Mouse (Mus musculus): Measurements from ENCODE around the gene Mcu.

Gene Mcu

DNA sequence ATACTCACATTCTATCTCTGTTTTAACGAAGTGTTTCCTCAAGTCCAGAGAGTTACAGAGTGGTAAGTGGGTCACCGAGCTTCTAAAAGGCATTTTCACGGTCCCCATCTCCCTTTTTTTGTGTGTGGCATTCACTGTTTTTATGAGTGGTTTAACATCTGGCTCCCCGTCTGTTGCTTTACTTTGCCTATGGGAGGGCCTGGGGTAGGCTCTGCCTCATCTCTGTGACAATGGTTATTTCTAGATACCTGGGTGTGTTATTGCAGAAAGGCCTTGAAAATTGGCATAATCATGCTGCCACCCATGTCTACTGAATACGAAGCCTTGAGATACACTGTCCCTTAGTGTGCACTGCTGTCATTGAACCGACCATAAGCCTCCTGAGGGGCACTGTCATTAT is 84.2 kb downstream of the Mcu start:
- DNase-seq (ENCODE audit: low spot score), result no peak

DNA sequence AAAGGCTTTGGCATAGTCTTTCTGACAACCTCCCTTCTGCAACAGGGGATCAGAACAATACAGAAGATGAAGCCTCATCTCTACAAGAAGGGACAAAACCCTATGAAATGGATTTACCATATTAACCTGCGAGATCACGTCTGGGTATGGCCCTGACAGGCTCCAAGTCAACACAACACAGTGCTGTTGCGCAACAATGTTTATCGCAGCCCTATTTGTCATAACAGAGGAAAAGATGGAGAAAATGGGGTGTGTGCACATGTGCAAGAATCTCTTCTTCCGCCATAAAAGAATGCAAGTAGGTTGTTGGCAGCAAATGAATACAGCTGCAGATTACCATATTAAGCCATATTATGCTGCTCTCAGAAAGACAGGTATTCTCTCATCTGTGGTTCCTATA is 88.7 kb downstream of the Mcu start:
- DNase-seq (ENCODE audit: low spot score), result no peak

DNA sequence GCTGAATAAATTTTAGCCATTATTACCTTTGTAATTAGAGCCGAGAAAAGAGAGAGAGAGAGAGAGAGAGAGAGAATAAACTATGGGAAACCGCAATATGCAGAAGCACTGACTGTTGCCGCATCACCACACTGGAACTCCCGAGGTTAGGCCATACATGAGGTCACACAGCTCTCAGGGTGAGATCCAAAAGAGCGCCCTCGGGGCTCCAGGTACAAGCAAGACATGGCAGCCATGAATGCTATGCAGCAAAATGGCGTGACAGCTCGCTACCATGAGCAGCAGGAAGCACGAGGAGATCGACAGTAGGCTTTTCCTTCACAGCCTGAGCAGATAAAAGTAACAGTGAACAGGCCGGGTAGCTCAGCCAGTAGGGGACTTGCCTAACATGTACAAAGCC is 89.2 kb downstream of the Mcu start:
- DNase-seq (ENCODE audit: low spot score), result no peak

DNA sequence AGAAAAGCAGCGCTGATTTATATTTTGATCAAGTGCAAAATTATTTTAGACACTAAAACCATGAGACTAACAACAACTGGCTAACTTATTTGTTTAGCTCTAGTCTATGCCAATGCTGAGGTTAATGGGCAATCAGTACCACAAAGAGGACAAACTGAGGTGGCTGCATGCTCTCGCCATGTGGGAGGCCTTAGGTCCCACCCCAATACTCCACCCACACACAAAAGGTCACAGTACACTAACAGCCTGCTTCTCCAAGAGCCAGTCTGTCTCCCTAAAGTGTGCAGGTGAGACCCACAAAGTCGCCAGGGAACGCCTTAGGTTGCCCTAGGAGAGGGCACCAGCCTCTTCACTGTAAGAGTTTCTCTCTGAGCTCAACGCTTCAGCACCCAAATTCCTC is 91.8 kb downstream of the Mcu start:
- DNase-seq (ENCODE audit: low spot score), result no peak

DNA sequence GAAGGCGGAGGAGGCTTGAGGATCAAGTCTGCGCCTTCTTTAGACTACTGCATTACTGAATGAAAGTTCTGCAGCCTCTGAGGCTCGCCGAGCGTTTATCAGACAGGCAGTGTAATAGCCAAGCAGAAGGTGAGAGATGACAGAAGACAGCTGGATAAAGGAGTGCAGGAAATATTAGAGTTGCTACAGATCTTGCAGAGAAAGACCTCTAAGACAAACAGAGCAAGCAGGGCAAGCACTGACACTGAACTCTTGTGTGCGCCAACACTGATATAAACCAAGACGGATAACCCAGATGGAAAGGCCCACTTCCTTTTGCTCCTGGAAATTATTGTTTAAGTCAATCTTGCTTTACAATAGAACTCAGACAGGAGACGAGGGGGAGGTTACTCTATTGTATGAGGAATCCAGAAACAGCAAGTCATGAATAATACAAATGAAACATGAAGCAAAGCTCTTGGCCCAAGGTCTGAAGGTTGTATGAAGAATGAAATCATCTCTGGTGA is 92.6 kb downstream of the Mcu start:
- no peak for DNase-seq (ENCODE audit: low spot score)

GRCm38 (mm10) chr10:59520701-59521100 is 95.8 kb downstream of the Mcu start:
- DNase-seq (ENCODE audit: low spot score), result no peak

DNA sequence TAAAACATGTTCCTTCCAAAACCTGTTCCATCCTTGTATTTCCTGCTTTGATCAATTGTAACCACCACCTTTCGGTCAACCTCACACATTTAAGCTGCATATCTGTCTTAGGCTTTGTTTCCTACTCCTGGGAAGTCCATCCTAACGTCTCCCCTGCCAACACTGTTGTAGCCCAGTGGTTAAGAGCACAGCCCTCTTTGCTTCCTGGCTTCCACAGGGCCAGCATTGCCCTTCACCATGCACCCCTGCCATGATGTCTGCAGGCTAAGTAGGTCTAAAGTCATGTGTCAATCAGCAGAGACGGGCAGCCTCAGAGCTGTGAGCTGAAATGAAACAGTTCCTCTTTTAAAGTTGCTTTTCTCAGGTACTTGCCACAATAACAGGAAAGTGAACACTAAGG is 97.1 kb downstream of the Mcu start:
- no peak for DNase-seq (ENCODE audit: low spot score)

DNA sequence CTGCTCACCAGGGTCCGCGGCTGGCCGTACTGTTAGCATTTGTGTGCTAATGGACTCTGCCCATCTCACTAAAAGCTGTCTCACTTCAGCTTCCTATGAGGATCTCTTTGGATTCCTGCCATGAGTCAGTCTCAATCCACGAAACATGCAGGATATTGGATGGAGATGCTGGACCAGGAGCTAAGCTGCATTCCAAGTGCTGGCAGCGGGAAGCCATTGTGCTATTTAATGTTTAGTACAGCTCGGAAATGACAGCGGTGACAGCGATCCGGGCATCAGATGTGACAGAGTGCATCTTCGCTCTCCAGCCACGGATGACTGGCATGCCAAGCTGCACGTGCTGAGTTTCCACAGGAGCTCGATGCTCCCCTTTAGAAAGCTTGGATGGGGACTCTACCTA is 99.3 kb downstream of the Mcu start:
- no peak for DNase-seq (ENCODE audit: low spot score)

GRCm38 (mm10) chr10:59514739-59515464 is 101.6 kb downstream of the Mcu start:
- DNase-seq (ENCODE audit: low spot score), result no peak

DNA sequence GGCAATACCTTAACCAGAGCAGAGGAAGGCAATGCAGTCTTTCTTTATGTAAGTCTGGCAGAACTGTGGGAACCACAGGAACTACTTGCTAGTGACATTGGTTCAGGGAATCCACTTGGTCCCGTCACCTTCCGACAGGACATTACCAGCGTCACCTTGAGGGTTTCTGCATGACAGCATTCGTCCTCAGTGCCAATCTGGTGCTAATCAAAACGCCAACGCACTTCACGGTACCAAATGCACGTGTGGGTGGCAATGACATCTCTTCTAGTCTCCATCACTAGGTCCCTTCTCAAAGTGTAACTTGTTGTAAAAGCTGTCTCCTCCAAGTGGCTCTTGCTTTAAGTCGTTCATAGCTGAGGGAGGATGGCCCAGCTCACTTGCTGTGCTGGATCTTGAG is 104.3 kb downstream of the Mcu start:
- no peak for DNase-seq (ENCODE audit: low spot score)

DNA sequence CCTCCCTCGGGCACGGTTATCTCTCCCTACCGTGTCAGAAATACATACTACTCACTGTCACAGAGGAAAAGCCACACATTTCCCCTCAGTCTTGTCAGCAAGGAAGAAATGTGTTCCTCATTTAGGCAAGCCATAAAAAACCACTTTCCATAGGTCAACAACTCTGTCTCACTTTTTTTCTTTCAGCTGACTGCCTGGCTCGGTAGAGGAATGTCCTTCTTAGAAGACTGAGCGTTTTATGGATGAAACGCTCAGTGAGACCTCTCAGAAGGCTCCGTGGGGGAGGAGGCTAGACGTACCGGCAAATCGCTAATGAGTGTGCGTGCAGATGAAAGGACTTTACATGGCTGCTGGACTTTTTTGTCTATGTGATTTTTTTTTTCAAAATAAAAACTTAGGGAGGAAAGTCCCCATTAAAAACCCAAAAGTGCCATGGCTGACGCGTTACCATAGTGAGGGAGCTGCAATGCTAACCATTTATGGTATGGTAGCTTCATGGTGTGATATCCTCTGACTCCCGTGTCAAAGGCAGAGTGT is 105.0 kb downstream of the Mcu start:
- peak; percentile 58 for DNase-seq (ENCODE audit: low spot score)

DNA sequence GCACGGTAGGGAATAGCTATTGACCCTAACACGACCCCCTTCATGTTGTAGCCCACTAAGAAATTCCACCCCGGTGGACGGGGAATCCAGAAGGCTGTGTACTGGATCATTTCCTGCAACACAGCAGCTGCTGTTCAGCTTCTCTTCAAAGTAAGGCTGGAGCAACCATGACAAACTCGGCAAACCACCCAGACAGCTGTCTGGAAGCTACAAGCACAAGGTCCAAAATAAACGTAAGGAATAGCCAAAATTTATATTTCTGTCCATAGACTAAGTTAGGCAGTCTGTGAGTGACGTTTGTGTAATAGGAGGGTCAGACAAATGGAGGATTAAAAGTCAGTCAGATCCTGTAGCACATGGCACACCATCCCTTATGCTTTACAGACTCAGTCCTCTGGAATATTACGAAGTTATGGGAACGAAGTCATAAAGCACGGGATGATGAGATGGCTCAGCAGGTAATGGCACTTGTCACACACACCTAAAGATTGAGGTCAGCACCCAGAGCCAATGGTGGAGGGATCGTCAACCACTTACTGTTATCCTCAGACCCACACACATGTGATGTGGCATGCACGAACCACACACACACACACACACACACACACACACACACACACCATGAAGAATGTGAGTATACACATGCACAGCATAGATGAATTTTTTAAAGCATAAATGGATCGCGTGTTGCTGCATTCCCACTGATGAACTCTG is 105.6 kb downstream of the Mcu start:
- DNase-seq (ENCODE audit: low spot score), result no peak

DNA sequence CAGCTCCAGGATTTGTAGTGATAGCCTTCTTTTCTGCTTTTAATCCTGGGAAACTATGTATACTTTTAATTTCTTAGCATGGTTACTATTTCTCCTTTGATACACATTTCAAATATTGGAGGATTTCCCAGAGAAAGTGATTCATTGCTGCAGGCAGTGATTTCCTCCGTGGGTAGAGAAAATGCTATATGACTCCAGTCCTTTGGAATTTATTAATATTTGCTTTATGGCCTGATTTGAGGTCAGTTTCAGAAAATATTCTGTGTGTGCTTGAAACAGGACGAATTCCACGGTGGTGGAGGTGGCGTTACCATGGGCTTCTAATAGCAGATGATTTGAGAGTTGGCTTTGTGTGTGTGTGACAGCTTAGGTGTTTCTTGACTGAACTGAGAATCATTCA is 107.3 kb downstream of the Mcu start:
- DNase-seq (ENCODE audit: low spot score), result no peak

DNA sequence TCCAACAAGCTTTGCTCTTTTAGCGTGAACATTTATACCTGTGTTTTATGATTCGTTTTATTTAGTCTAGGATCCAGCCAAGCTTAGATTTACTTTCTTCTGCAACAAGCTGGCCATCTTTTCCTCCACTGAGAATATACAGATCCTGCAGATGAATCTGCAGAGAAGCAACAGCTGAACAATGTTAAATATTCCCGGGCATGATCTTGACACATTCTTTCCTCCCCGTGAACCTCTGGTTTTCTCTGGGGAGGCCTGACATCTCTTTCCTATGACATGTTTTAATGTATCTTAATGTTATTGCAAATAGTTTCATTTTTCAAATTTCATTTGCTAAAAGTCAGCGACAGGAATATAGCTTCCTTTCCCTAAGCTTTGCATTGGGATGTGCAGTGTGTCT is 109.8 kb downstream of the Mcu start:
- DNase-seq (ENCODE audit: low spot score), result no peak

GRCm38 (mm10) chr10:59504291-59504690 is 112.2 kb downstream of the Mcu start:
- no peak for DNase-seq (ENCODE audit: low spot score)

DNA sequence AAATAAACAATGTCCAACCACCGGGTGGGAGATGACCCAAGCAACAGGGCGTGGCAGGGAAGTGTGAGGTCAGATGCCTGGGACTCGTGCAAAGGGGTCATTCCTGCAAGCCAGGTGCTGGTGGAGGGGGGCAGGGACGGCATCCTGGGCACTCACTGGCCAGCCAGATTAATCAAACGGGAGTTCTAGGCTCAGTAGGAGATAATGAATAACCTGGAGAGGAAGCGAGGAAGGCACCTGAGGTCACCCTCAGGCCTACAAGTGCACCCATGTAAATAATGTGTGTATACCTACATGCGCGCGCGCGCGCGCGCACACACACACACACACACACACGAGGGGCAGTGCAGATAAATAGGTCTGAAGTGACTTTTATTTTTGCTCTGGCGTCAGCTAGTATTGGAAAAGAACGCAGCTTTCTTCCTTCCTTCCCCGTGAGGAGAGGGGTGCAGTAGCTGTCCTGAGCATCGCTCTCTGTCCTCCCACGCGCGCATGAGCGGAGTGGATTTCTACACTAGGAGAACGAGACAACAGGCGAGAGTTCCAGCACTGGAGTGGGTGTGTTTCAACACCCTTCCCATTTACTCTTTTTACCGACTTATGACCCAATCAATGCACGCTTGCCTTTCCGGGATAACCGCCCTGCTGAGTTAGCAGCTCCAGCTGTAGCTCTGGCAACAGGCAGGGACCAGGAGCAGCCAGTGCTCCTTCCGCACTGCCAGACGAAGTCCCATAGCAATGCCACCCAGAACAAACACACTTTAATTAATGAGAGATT is 112.9 kb downstream of the Mcu start:
- peak; percentile 42 for DNase-seq (ENCODE audit: low spot score)

GRCm38 (mm10) chr10:59502381-59502780 is 114.1 kb downstream of the Mcu start:
- DNase-seq (ENCODE audit: low spot score), result no peak

GRCm38 (mm10) chr10:59501761-59502160 is 114.7 kb downstream of the Mcu start:
- DNase-seq (ENCODE audit: low spot score), result no peak

- no peak for DNase-seq (ENCODE audit: low spot score)
Measured at GRCm38 (mm10) chr10:59500225-59500624, 116.3 kb downstream of the Mcu start.

GRCm38 (mm10) chr10:59497019-59497418 is 119.5 kb downstream of the Mcu start:
- DNase-seq (ENCODE audit: low spot score), result no peak

DNA sequence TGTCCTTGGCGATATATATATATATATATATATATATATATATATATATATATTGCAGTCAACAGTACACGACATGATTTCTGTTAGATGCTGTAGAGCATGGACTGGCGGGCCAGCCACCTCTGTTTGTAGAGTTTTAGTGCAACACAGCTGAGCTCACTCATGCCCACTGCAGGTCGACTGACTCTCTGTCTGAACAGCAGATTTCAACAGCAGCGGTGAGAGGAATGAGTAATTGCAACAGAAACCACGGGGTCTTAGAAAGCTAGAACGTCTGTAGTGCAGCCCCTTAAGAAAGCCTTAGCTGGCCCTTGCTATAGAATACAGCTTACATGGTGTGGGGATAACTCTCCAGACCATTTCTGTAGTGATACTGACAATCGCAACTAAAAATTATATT is 121.6 kb downstream of the Mcu start:
- DNase-seq (ENCODE audit: low spot score), result no peak

DNA sequence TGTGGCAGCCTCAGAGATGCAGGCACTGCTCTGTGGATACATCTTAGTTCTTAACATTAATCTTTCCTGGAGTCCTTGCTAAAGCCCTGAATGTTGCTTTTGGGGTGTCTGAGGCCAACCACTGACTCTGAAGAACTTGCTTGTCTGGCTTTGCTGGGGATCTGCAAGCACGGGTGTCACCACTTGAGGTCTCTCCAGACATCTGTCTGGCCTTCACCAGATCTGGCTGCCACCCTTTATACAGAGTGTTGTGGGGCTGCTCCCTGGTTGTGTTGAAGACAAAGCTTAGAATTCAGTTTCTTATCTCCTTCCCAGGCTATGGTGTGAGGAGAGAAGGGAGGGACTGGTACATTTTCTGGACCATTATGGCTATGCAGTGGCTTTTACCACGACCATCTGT is 122.4 kb downstream of the Mcu start:
- DNase-seq (ENCODE audit: low spot score), result no peak

DNA sequence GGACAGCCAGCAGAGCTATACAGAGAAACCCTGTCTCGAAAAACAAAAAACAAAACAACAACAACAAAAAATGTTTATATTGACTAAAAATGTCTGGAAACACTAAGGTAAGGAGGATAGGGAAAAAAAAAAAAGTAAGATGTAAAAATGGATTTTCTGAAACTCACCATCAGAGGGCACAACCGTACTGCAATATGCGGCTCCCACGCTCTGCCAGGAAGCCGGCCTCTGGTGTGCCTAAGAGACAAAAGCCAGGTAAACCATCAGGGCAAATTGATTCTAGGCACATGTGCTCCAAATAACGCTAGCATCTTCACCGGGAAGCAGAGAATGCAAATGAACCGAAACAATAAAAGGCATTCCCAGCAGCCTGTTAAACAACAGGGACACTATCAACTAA is 125.6 kb downstream of the Mcu start:
- no peak for DNase-seq (ENCODE audit: low spot score)

Data from embryo, embryonic 10 days (tissue).